Mouse (Mus musculus): Measurements from ENCODE around the gene Gpatch1. TPM values are rescaled to one million over a fixed set of nuclear protein-coding genes. Genes with fewer than 3 reads are reported as not detected.
"Not testable (repeated sequence)": the region's sequence is repeated elsewhere in the genome, so short reads cannot be mapped to it uniquely, and the experiment has no call there.

The Gpatch1 gene
- polyA plus RNA-seq, 1 experiment = 6.0 TPM

DNA sequence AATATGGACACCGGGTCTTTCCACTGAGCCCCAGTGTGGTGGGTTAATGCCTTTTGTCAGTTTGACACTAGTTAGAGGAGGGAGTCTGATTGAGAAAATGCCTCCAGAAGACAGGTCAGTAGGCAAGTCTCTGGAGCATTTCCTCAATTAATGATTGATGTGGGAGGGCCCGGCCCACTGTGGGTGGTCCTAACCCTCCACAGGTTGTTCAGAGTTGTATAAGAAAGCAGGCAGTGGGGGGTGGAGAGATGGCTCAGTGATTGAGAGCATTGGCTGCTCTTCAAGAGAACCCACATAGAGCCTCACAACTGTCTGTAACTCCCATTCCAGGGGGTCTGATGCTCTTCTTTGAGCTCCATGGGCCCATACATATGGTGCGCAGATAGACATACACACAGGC, 13.3 kb upstream of the Gpatch1 start:
- Histone ChIP-seq H3K4me3 (ENCODE audit: control insufficient read depth, insufficient read depth, low read length) (no peak overlapping the region), H3K27me3 (ENCODE audit: control insufficient read depth, insufficient read depth, low read length) (peaks cover 7% of the 10 kb centered on the region; the same call in 1 of the 2 replicates), H3K36me3 (ENCODE audit: control insufficient read depth, insufficient read depth, low read length) (no peaks in the 10 kb centered on the region), H3K4me1 (replicated peaks; ENCODE audit: control insufficient read depth, insufficient read depth, low read length) (peaks cover 19% of the 10 kb centered on the region), H3K27ac (ENCODE audit: control insufficient read depth, insufficient read depth, low read length) (no peak overlapping the region)
- TF ChIP-seq CTCF (IDR thresholded peaks at IDR 0.05; ENCODE audit: borderline replicate concordance, control insufficient read depth, extremely low read depth, insufficient read depth, low read length, poor library complexity) (no peak), POLR2A (IDR thresholded peaks at IDR 0.05; ENCODE audit: control insufficient read depth, extremely low read depth, insufficient read depth, low read length, poor library complexity) (no peak)
- 67% methylated on average over 3 of the region's 3 CpGs for WGBS
- DNase-seq = no peak

DNA sequence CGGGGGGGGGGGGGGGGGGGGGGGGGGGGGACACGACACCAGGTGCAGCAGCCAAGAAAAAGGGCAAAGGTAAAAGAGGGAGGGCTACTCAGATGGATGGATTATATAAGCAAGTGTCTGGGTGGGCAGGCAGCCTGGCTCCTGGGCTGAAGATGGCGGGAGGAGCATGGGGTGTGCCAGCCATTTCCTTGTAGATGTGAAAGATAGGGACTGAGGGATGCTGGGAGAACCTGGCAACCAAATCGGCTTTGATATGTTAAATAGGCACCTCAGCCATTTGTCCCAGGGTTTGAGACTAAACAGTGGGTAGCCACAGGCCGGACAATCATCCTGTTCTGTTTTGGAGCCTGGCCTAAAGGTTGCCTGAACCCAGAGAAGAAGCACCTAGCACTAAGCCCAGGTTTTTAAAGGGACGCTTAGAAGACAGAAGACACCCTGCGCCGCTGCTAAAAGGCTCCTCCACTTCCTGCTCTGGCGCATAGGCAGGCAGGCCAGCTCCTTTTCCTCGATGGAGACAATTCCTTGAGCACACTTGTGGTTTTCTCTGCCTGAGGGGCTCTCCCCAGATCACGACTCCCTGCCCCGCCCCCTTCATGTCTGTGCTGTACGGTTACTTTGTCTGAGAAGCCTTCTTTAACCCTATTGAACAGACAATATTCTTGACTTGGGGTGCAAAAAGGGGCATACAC, 4.6 kb upstream of the Gpatch1 start:
- H3K4me3 ChIP-seq (ENCODE audit: control insufficient read depth, insufficient read depth, low read length) = no peak overlapping the region
- TF ChIP-seq POLR2A (IDR thresholded peaks at IDR 0.05; ENCODE audit: control insufficient read depth, extremely low read depth, insufficient read depth, low read length, poor library complexity) = no peak
- TF ChIP-seq CTCF (IDR thresholded peaks at IDR 0.05; ENCODE audit: borderline replicate concordance, control insufficient read depth, extremely low read depth, insufficient read depth, low read length, poor library complexity) = no peak
- H3K27me3 ChIP-seq (ENCODE audit: control insufficient read depth, insufficient read depth, low read length) = no peaks in the 10 kb centered on the region
- H3K36me3 ChIP-seq (ENCODE audit: control insufficient read depth, insufficient read depth, low read length) = no peaks in the 10 kb centered on the region
- H3K27ac ChIP-seq (ENCODE audit: control insufficient read depth, insufficient read depth, low read length) = no peak overlapping the region
- 12% methylated on average over 11 of the region's 13 CpGs for WGBS
- DNase-seq = no peak
- peaks cover 2% of the 10 kb centered on the region for H3K4me1 ChIP-seq (replicated peaks; ENCODE audit: control insufficient read depth, insufficient read depth, low read length)

DNA sequence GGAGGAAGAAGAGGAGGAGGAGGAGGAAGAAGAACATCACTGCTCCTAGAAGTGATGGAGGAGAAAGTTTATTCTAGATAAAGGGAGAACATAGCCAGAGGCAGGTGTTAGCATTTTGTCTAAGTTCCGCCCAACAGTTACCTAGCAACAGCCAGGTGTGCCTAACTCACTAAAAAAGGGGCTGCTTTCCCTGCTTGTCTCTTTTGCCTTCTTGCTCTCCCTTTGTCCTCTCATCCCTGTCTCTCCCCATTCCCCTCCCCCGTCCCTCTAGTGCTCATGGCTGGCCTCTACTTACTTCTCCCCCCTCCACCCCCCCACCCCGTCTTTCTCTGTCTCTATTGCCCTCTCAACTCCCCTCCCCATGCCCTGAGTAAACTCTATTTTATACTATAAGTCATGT, 3.9 kb upstream of the Gpatch1 start:
- H3K27ac ChIP-seq (ENCODE audit: control insufficient read depth, insufficient read depth, low read length) = no peak overlapping the region
- no peak for TF ChIP-seq CTCF (IDR thresholded peaks at IDR 0.05; ENCODE audit: borderline replicate concordance, control insufficient read depth, extremely low read depth, insufficient read depth, low read length, poor library complexity)
- no peak for TF ChIP-seq POLR2A (IDR thresholded peaks at IDR 0.05; ENCODE audit: control insufficient read depth, extremely low read depth, insufficient read depth, low read length, poor library complexity)

DNA sequence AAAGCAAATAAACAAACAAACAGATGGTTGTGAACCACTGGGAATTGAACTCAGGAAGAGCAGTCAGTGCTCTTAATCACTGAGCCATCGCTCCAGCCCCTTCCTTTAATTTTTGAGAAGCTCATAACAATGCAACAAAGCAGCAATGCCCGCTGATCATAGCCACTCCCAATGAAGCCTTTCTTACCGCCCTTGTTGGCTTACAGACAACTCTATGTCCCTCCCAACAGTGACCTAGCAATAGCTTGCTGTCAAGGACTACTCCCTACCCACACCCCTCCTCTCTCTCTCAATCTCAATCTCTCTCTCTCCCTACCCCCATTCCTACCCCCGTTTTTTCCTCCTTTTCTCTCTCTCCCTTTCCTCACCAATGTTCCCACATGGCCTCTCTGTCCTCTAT, 1.5 kb upstream of the Gpatch1 start:
- no peak overlapping the region for H3K27ac ChIP-seq (ENCODE audit: control insufficient read depth, insufficient read depth, low read length)
- H3K4me3 ChIP-seq (ENCODE audit: control insufficient read depth, insufficient read depth, low read length) = no peak overlapping the region
- H3K4me1 ChIP-seq (replicated peaks; ENCODE audit: control insufficient read depth, insufficient read depth, low read length) = peaks cover 9% of the 10 kb centered on the region
- WGBS = 84% methylated on average over 4 of the region's 4 CpGs
- no peak for DNase-seq
- no peaks in the 10 kb centered on the region for H3K36me3 ChIP-seq (ENCODE audit: control insufficient read depth, insufficient read depth, low read length)
- TF ChIP-seq CTCF (IDR thresholded peaks at IDR 0.05; ENCODE audit: borderline replicate concordance, control insufficient read depth, extremely low read depth, insufficient read depth, low read length, poor library complexity) = no peak
- no peak for TF ChIP-seq POLR2A (IDR thresholded peaks at IDR 0.05; ENCODE audit: control insufficient read depth, extremely low read depth, insufficient read depth, low read length, poor library complexity)
- no peaks in the 10 kb centered on the region for H3K27me3 ChIP-seq (ENCODE audit: control insufficient read depth, insufficient read depth, low read length)

More for the DNA sequence above, 3.9 kb upstream of the Gpatch1 start:
- 71% methylated on average over 3 of the region's 3 CpGs for WGBS
- no peak for DNase-seq
- Histone ChIP-seq H3K36me3 (ENCODE audit: control insufficient read depth, insufficient read depth, low read length) (no peaks in the 10 kb centered on the region), H3K4me1 (replicated peaks; ENCODE audit: control insufficient read depth, insufficient read depth, low read length) (peaks cover 9% of the 10 kb centered on the region), H3K27me3 (ENCODE audit: control insufficient read depth, insufficient read depth, low read length) (no peaks in the 10 kb centered on the region), H3K4me3 (ENCODE audit: control insufficient read depth, insufficient read depth, low read length) (no peak overlapping the region)

DNA sequence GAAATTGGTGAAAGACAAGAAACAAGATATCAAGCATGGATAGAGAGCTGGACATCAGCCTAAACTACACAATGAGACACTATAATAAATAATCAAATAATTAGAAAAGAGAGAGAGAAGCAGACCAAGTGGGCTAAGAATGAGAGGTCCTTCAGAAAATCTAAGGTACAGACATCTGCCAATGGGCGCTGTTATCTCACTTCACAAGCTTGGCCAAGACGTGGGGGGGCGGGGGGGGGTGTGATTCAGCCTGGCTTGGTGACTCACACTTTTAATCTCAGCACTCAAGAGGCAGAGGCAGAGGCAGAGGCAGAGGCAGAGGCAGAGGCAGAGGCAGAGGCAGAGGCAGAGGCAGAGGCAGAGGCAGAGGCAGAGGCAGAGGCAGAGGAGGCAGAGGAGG, 981 bp upstream of the Gpatch1 start:
- not testable (repeated sequence) for H3K27ac ChIP-seq (ENCODE audit: control insufficient read depth, insufficient read depth, low read length); DNase-seq; H3K4me3 ChIP-seq (ENCODE audit: control insufficient read depth, insufficient read depth, low read length); H3K36me3 ChIP-seq (ENCODE audit: control insufficient read depth, insufficient read depth, low read length); H3K4me1 ChIP-seq (replicated peaks; ENCODE audit: control insufficient read depth, insufficient read depth, low read length); H3K27me3 ChIP-seq (ENCODE audit: control insufficient read depth, insufficient read depth, low read length)
- WGBS = 66% methylated on average over 3 of the region's 3 CpGs

DNA sequence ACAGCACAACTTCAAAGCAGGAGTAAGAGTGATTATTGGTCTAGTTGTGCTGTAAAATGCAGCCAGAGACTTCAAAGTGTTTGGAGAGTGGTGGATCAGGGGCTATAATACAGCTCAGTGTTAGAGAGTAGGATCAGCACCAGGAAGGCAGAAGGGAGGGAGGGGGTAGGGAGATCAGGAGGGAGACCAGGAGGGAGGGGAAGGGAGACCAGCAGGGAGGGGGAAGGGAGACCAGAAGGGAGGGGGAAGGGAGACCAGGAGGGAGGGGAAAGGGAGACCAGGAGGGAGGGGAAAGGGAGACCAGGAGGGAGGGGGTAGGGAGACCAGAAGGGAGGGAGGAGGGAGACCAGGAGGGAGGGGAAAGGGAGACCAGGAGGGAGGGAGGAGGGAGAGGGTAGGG, 4.1 kb downstream of the Gpatch1 start:
- no peak for DNase-seq
- Histone ChIP-seq H3K27me3 (ENCODE audit: control insufficient read depth, insufficient read depth, low read length) (no peaks in the 10 kb centered on the region), H3K36me3 (ENCODE audit: control insufficient read depth, insufficient read depth, low read length) (no peaks in the 10 kb centered on the region; the same call in 1 of the 2 replicates), H3K4me1 (replicated peaks; ENCODE audit: control insufficient read depth, insufficient read depth, low read length) (peaks cover 9% of the 10 kb centered on the region), H3K27ac (ENCODE audit: control insufficient read depth, insufficient read depth, low read length) (no peak overlapping the region), H3K4me3 (ENCODE audit: control insufficient read depth, insufficient read depth, low read length) (no peak overlapping the region)
- TF ChIP-seq CTCF (IDR thresholded peaks at IDR 0.05; ENCODE audit: borderline replicate concordance, control insufficient read depth, extremely low read depth, insufficient read depth, low read length, poor library complexity) (no peak), POLR2A (IDR thresholded peaks at IDR 0.05; ENCODE audit: control insufficient read depth, extremely low read depth, insufficient read depth, low read length, poor library complexity) (no peak)

DNA sequence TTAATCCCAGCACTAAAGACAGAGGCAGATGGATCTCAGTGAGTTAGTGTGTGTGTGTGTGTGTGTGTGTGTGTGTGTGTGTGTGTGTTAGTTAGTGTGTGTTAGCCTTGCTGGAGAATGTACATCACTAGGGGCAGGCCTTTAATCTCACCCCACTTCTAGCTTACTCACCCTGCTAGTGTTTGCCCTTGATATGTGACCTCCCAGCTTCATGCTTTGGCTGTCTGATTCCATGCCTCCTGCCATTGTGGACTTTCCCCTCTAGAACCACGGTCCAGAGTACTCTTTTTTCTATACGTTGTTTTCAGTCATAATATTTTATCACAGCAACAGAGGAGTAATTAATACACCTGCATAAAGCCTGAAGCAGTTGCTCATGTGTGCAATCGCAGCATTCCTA, 7.0 kb downstream of the Gpatch1 start:
- no peaks in the 10 kb centered on the region; the same call in 1 of the 2 replicates for H3K36me3 ChIP-seq (ENCODE audit: control insufficient read depth, insufficient read depth, low read length)
- DNase-seq = no peak
- TF ChIP-seq POLR2A (IDR thresholded peaks at IDR 0.05; ENCODE audit: control insufficient read depth, extremely low read depth, insufficient read depth, low read length, poor library complexity) = no peak
- TF ChIP-seq CTCF (IDR thresholded peaks at IDR 0.05; ENCODE audit: borderline replicate concordance, control insufficient read depth, extremely low read depth, insufficient read depth, low read length, poor library complexity) = no peak
- H3K27me3 ChIP-seq (ENCODE audit: control insufficient read depth, insufficient read depth, low read length) = no peaks in the 10 kb centered on the region
- no peak overlapping the region for H3K27ac ChIP-seq (ENCODE audit: control insufficient read depth, insufficient read depth, low read length)
- 95% methylated on average over 3 of the region's 3 CpGs for WGBS
- H3K4me1 ChIP-seq (replicated peaks; ENCODE audit: control insufficient read depth, insufficient read depth, low read length) = no peaks in the 10 kb centered on the region
- H3K4me3 ChIP-seq (ENCODE audit: control insufficient read depth, insufficient read depth, low read length) = no peak overlapping the region
